12 mouse cellular contexts compared by ENCODE assay signal in the genomic region with DNA sequence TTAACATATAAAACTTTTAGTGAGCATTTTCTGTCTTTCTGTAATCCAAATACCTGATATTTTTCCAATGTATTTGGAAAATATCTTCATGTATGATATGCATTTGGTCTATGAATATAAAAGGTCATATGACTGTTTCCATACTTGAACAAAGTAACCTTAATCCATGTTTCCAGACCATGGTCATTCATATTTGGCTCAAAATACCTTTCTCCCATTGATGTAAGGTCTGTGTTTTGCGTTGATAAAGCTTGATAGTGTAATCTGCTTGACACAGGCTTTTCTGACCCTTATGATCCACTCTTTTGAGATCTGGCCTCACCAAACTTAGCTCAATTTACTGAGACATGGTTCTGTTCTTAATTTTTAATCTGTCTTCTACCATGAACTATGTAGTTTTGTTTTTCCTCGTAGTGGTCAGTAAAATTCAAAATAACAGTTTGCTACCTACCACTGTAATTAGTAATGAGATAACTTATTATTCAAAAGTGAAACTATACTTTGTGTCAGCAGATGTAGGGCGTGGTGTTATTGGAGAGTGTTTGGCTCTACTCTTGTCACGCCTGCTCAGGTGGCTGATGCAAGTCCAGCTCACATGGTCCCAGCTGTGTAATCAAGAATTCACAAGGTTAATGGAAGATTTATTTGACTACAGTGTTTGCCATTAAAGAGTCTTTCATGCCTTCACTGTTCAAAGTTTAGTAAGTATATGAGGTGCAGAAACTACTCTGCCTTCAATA. TPM values are rescaled to one million over a fixed set of nuclear protein-coding genes. Genes with fewer than 3 reads are reported as not detected.
A peak's percentile ranks its signal among the peaks of the same experiment; 100 is the strongest.
DNase-seq lines count a peak whose midpoint lies in the region; ATAC-seq and TF ChIP-seq lines count a peak whose summit lies in the region.
"Had no signal": no experiment of that assay in that cellular context is flagged by ENCODE, and none has a peak within 500 bp of the region (broad histone marks: within the 10 kb centered on the region; RNA-seq: fewer than 3 reads in every experiment).

No protein-coding gene starts in this region.

- H3K4me2 ChIP-seq in lung, embryonic 14.5 days: no peak overlapping the region
- H3K4me2 ChIP-seq in stomach, embryonic 15.5 days: no peak overlapping the region
- H3K4me2 ChIP-seq in midbrain, postnatal 0 days (ENCODE audit: low read depth, low read length, poor library complexity, severe bottlenecking): no peak overlapping the region

- H3K27me3 ChIP-seq in lung, embryonic 14.5 days (ENCODE audit: insufficient read depth, low read length): no peaks in the 10 kb centered on the region
- H3K27me3 ChIP-seq in stomach, embryonic 15.5 days (replicated peaks): no peaks in the 10 kb centered on the region
- no peaks in the 10 kb centered on the region for H3K27me3 ChIP-seq in midbrain, postnatal 0 days (ENCODE audit: insufficient read depth, low read length)
- H3K27me3 ChIP-seq: megakaryocyte, embryonic 14.5 days had no signal

- no peak overlapping the region for H3K4me3 ChIP-seq in lung, embryonic 14.5 days (ENCODE audit: low read depth, low read length)
- H3K4me3 ChIP-seq in stomach, embryonic 15.5 days (replicated peaks): no peak overlapping the region
- no peak overlapping the region for H3K4me3 ChIP-seq in midbrain, postnatal 0 days (ENCODE audit: low read depth, low read length)
- H3K4me3 ChIP-seq: heart, adult 2 months; limb, embryonic 10.5 days; megakaryocyte, embryonic 14.5 days; myocyte had no signal

- H3K27ac ChIP-seq in lung, embryonic 14.5 days (ENCODE audit: low read depth): no peak overlapping the region
- H3K27ac ChIP-seq in stomach, embryonic 15.5 days: no peak overlapping the region
- no peak overlapping the region for H3K27ac ChIP-seq in midbrain, postnatal 0 days (ENCODE audit: low read depth, low read length)
- H3K27ac ChIP-seq: heart, adult 2 months; limb, embryonic 10.5 days had no signal

- peak; percentile 44; the same call in 1 of the 2 replicates for ATAC-seq in lung, embryonic 14.5 days (ENCODE audit: insufficient read depth)
- ATAC-seq in stomach, embryonic 15.5 days (ENCODE audit: insufficient read depth, low FRiP score, low read depth): peak; percentile 92
- ATAC-seq in midbrain, postnatal 0 days (ENCODE audit: low FRiP score): no peak

- H3K9me3 ChIP-seq in lung, embryonic 14.5 days (ENCODE audit: low read depth, low read length): no peaks in the 10 kb centered on the region
- H3K9me3 ChIP-seq in stomach, embryonic 15.5 days: no peaks in the 10 kb centered on the region
- H3K9me3 ChIP-seq in midbrain, postnatal 0 days (ENCODE audit: low read length): no peaks in the 10 kb centered on the region
- H3K9me3 ChIP-seq: limb, embryonic 10.5 days; megakaryocyte, embryonic 14.5 days had no signal

- DNase-seq in lung, embryonic 14.5 days: no peak
- no peak for DNase-seq in lung, postnatal 10 days
- peak; percentile 96 for DNase-seq in c-Kit-positive CD71-positive TER-119-positive erythroid progenitor cells, embryonic 14.5 days (ENCODE audit: low spot score)
- DNase-seq in liver: peak; percentile 72
- no peak for DNase-seq in midbrain, postnatal 0 days (ENCODE audit: low spot score)
- no peak for DNase-seq in left cerebral cortex, adult 9 months (ENCODE audit: low spot score in 2 of 2)
- DNase-seq: cerebellum, postnatal 36 days; heart, adult 2 months had no signal

- 76% methylated on average over 4 of the region's 4 CpGs for WGBS in lung, embryonic 14.5 days
- WGBS in stomach, embryonic 15.5 days: 80% methylated on average over 4 of the region's 4 CpGs
- WGBS in midbrain, postnatal 0 days: 94% methylated on average over 4 of the region's 4 CpGs

- H3K9ac ChIP-seq in lung, embryonic 14.5 days: no peak overlapping the region
- no peak overlapping the region for H3K9ac ChIP-seq in stomach, embryonic 15.5 days
- H3K9ac ChIP-seq in midbrain, postnatal 0 days (replicated peaks; ENCODE audit: low read length, poor library complexity, severe bottlenecking): no peak overlapping the region

- H3K36me3 ChIP-seq in lung, embryonic 14.5 days (ENCODE audit: insufficient read depth): no peaks in the 10 kb centered on the region
- H3K36me3 ChIP-seq in stomach, embryonic 15.5 days: no peaks in the 10 kb centered on the region
- no peaks in the 10 kb centered on the region for H3K36me3 ChIP-seq in midbrain, postnatal 0 days (ENCODE audit: insufficient read depth, low read length)
- H3K36me3 ChIP-seq: limb, embryonic 10.5 days had no signal

- TF ChIP-seq CTCF in lung, embryonic 14.5 days (IDR thresholded peaks at IDR 0.05; ENCODE audit: low read depth): no peak
- no peak for TF ChIP-seq CTCF in midbrain, postnatal 0 days (IDR thresholded peaks at IDR 0.05)

- no peaks in the 10 kb centered on the region for H3K4me1 ChIP-seq in lung, embryonic 14.5 days (ENCODE audit: insufficient read depth)
- no peaks in the 10 kb centered on the region for H3K4me1 ChIP-seq in stomach, embryonic 15.5 days
- no peaks in the 10 kb centered on the region for H3K4me1 ChIP-seq in midbrain, postnatal 0 days (ENCODE audit: insufficient read depth, low read length)
- H3K4me1 ChIP-seq: limb, embryonic 10.5 days had no signal

RNA-seq across cellular contexts. Expression of a gene that starts 15.2 kb away (rescaled TPM):
- polyA plus RNA-seq in lung, embryonic 14.5 days (2014; fragmentation: Nextera tagmentation; extraction: Ambion mirVana): 12.6 and 14.4 TPM in 2 replicates
- polyA plus RNA-seq in stomach, embryonic 15.5 days (2015; fragmentation: Nextera tagmentation; extraction: Ambion mirVana): 31.0 and 36.7 TPM in 2 replicates
- 19.0 and 22.4 TPM in 2 replicates for total RNA-seq in midbrain, postnatal 0 days (2014; rRNA removed)
- 35.2 and 35.3 TPM in 2 replicates for polyA plus RNA-seq in midbrain, postnatal 0 days (2015; fragmentation: Nextera tagmentation; extraction: Ambion mirVana)

RNA-seq across cellular contexts. Expression of a gene that starts 47.2 kb away (rescaled TPM):
- polyA plus RNA-seq in lung, embryonic 14.5 days (2014; fragmentation: Nextera tagmentation; extraction: Ambion mirVana): 10.6 and 11.7 TPM in 2 replicates
- polyA plus RNA-seq in stomach, embryonic 15.5 days (2015; fragmentation: Nextera tagmentation; extraction: Ambion mirVana): 11.5 and 12.4 TPM in 2 replicates
- total RNA-seq in midbrain, postnatal 0 days (2014; rRNA removed): 11.1 and 15.2 TPM in 2 replicates
- polyA plus RNA-seq in midbrain, postnatal 0 days (2015; fragmentation: Nextera tagmentation; extraction: Ambion mirVana): 10.1 and 12.5 TPM in 2 replicates

Comparison
In these comparisons a context has a peak if more than half of its experiments do, and no peak if none do; other contexts are left out.
1. DNase-seq: peak in c-Kit-positive CD71-positive TER-119-positive erythroid progenitor cells, embryonic 14.5 days (single experiment) and liver (single experiment); none in lung, embryonic 14.5 days (single experiment), lung, postnatal 10 days (single experiment), midbrain, postnatal 0 days (single experiment) and left cerebral cortex, adult 9 months (0 of 2).